Mouse (Mus musculus): ENCODE measurements around the gene Dcdc2a. TPM values are rescaled to one million over a fixed set of nuclear protein-coding genes. Genes with fewer than 3 reads are reported as not detected.

The Dcdc2a gene
- polyA plus RNA-seq, 1 experiment from 2014 or later: 2.2 TPM

- no peaks in the 10 kb centered on the region for H3K27me3 ChIP-seq (ENCODE audit: control insufficient read depth, insufficient read depth, low read length)
- no peak overlapping the region for H3K4me2 ChIP-seq (ENCODE audit: low read depth, severe bottlenecking)
- ATAC-seq (ENCODE audit: insufficient number of reproducible peaks, low FRiP score, low TSS enrichment, low read depth) (no peak), DNase-seq (ENCODE audit: low spot score) (no peak)
- no peak overlapping the region for H3K9ac ChIP-seq (ENCODE audit: low read length)
- H3K4me1 ChIP-seq (ENCODE audit: control insufficient read depth, insufficient read depth, low read length): no peaks in the 10 kb centered on the region
- 91% methylated on average over 6 of the region's 6 CpGs for WGBS
- H3K4me3 ChIP-seq (ENCODE audit: low read depth, low read length): no peak overlapping the region
- H3K27ac ChIP-seq (replicated peaks; ENCODE audit: low read depth, low read length): no peak overlapping the region
- H3K9me3 ChIP-seq (ENCODE audit: control insufficient read depth, low read length): no peaks in the 10 kb centered on the region
- H3K36me3 ChIP-seq (ENCODE audit: control insufficient read depth, insufficient read depth, low read length): no peaks in the 10 kb centered on the region
Observed at GRCm38 (mm10) chr13:25127806-25128205, 72.0 kb downstream of the Dcdc2a start.

GRCm38 (mm10) chr13:25128766-25129165, 73.0 kb downstream of the Dcdc2a start:
- Histone ChIP-seq H3K27me3 (ENCODE audit: control insufficient read depth, insufficient read depth, low read length) (no peaks in the 10 kb centered on the region), H3K36me3 (ENCODE audit: control insufficient read depth, insufficient read depth, low read length) (no peaks in the 10 kb centered on the region), H3K27ac (replicated peaks; ENCODE audit: low read depth, low read length) (no peak overlapping the region), H3K4me1 (ENCODE audit: control insufficient read depth, insufficient read depth, low read length) (no peaks in the 10 kb centered on the region), H3K9ac (ENCODE audit: low read length) (no peak overlapping the region), H3K9me3 (ENCODE audit: control insufficient read depth, low read length) (no peaks in the 10 kb centered on the region), H3K4me3 (ENCODE audit: low read depth, low read length) (no peak overlapping the region), H3K4me2 (ENCODE audit: low read depth, severe bottlenecking) (no peak overlapping the region)
- DNase-seq (ENCODE audit: low spot score) (no peak), ATAC-seq (ENCODE audit: insufficient number of reproducible peaks, low FRiP score, low TSS enrichment, low read depth) (no peak)
- 82% methylated on average over 9 of the region's 9 CpGs for WGBS

- 85% methylated on average over 3 of the region's 3 CpGs for WGBS
- Histone ChIP-seq H3K27ac (replicated peaks; ENCODE audit: low read depth, low read length) (no peak overlapping the region), H3K36me3 (ENCODE audit: control insufficient read depth, insufficient read depth, low read length) (no peaks in the 10 kb centered on the region), H3K9me3 (ENCODE audit: control insufficient read depth, low read length) (no peaks in the 10 kb centered on the region), H3K27me3 (ENCODE audit: control insufficient read depth, insufficient read depth, low read length) (no peaks in the 10 kb centered on the region), H3K4me3 (ENCODE audit: low read depth, low read length) (no peak overlapping the region), H3K4me1 (ENCODE audit: control insufficient read depth, insufficient read depth, low read length) (no peaks in the 10 kb centered on the region), H3K9ac (ENCODE audit: low read length) (no peak overlapping the region), H3K4me2 (ENCODE audit: low read depth, severe bottlenecking) (no peak overlapping the region)
- DNase-seq (ENCODE audit: low spot score): no peak
- no peak for ATAC-seq (ENCODE audit: insufficient number of reproducible peaks, low FRiP score, low TSS enrichment, low read depth)
Observed at GRCm38 (mm10) chr13:25143066-25143465, 87.3 kb downstream of the Dcdc2a start.

GRCm38 (mm10) chr13:25144093-25144492, 88.3 kb downstream of the Dcdc2a start:
- ATAC-seq (ENCODE audit: insufficient number of reproducible peaks, low FRiP score, low TSS enrichment, low read depth) (no peak), DNase-seq (ENCODE audit: low spot score) (no peak)
- H3K27me3 ChIP-seq (ENCODE audit: control insufficient read depth, insufficient read depth, low read length): no peaks in the 10 kb centered on the region
- H3K27ac ChIP-seq (replicated peaks; ENCODE audit: low read depth, low read length): no peak overlapping the region
- no peak overlapping the region for H3K4me3 ChIP-seq (ENCODE audit: low read depth, low read length)
- H3K9ac ChIP-seq (ENCODE audit: low read length): no peak overlapping the region
- no peak overlapping the region for H3K4me2 ChIP-seq (ENCODE audit: low read depth, severe bottlenecking)
- no peaks in the 10 kb centered on the region for H3K36me3 ChIP-seq (ENCODE audit: control insufficient read depth, insufficient read depth, low read length)
- 60% methylated on average over 2 of the region's 2 CpGs for WGBS
- H3K4me1 ChIP-seq (ENCODE audit: control insufficient read depth, insufficient read depth, low read length): no peaks in the 10 kb centered on the region
- no peaks in the 10 kb centered on the region for H3K9me3 ChIP-seq (ENCODE audit: control insufficient read depth, low read length)

- ATAC-seq (ENCODE audit: insufficient number of reproducible peaks, low FRiP score, low TSS enrichment, low read depth) (no peak), DNase-seq (ENCODE audit: low spot score) (no peak)
- Histone ChIP-seq H3K4me1 (ENCODE audit: control insufficient read depth, insufficient read depth, low read length) (no peaks in the 10 kb centered on the region), H3K9ac (ENCODE audit: low read length) (no peak overlapping the region), H3K9me3 (ENCODE audit: control insufficient read depth, low read length) (no peaks in the 10 kb centered on the region), H3K36me3 (ENCODE audit: control insufficient read depth, insufficient read depth, low read length) (no peaks in the 10 kb centered on the region), H3K27ac (replicated peaks; ENCODE audit: low read depth, low read length) (no peak overlapping the region), H3K4me2 (ENCODE audit: low read depth, severe bottlenecking) (no peak overlapping the region), H3K27me3 (ENCODE audit: control insufficient read depth, insufficient read depth, low read length) (no peaks in the 10 kb centered on the region), H3K4me3 (ENCODE audit: low read depth, low read length) (no peak overlapping the region)
- WGBS: 79% methylated on average over 2 of the region's 2 CpGs
Observed at GRCm38 (mm10) chr13:25146232-25146631, 90.4 kb downstream of the Dcdc2a start.

GRCm38 (mm10) chr13:25150154-25150781, 94.5 kb downstream of the Dcdc2a start:
- H3K27ac ChIP-seq (replicated peaks; ENCODE audit: low read depth, low read length): no peak overlapping the region
- no peaks in the 10 kb centered on the region for H3K36me3 ChIP-seq (ENCODE audit: control insufficient read depth, insufficient read depth, low read length)
- no peak overlapping the region for H3K4me2 ChIP-seq (ENCODE audit: low read depth, severe bottlenecking)
- ATAC-seq (ENCODE audit: insufficient number of reproducible peaks, low FRiP score, low TSS enrichment, low read depth): no peak
- no peaks in the 10 kb centered on the region for H3K4me1 ChIP-seq (ENCODE audit: control insufficient read depth, insufficient read depth, low read length)
- WGBS: 27% methylated on average over 17 of the region's 17 CpGs
- no peak for DNase-seq (ENCODE audit: low spot score)
- no peaks in the 10 kb centered on the region for H3K27me3 ChIP-seq (ENCODE audit: control insufficient read depth, insufficient read depth, low read length)
- H3K9me3 ChIP-seq (ENCODE audit: control insufficient read depth, low read length): no peaks in the 10 kb centered on the region
- no peak overlapping the region for H3K9ac ChIP-seq (ENCODE audit: low read length)
- H3K4me3 ChIP-seq (ENCODE audit: low read depth, low read length): no peak overlapping the region

GRCm38 (mm10) chr13:25150861-25151260, 95.1 kb downstream of the Dcdc2a start:
- no peak overlapping the region for H3K9ac ChIP-seq (ENCODE audit: low read length)
- no peak overlapping the region for H3K27ac ChIP-seq (replicated peaks; ENCODE audit: low read depth, low read length)
- no peak overlapping the region for H3K4me2 ChIP-seq (ENCODE audit: low read depth, severe bottlenecking)
- H3K4me1 ChIP-seq (ENCODE audit: control insufficient read depth, insufficient read depth, low read length): no peaks in the 10 kb centered on the region
- H3K9me3 ChIP-seq (ENCODE audit: control insufficient read depth, low read length): no peaks in the 10 kb centered on the region
- H3K36me3 ChIP-seq (ENCODE audit: control insufficient read depth, insufficient read depth, low read length): no peaks in the 10 kb centered on the region
- DNase-seq (ENCODE audit: low spot score): no peak
- 51% methylated on average over 4 of the region's 4 CpGs for WGBS
- ATAC-seq (ENCODE audit: insufficient number of reproducible peaks, low FRiP score, low TSS enrichment, low read depth): no peak
- no peak overlapping the region for H3K4me3 ChIP-seq (ENCODE audit: low read depth, low read length)
- H3K27me3 ChIP-seq (ENCODE audit: control insufficient read depth, insufficient read depth, low read length): no peaks in the 10 kb centered on the region

GRCm38 (mm10) chr13:25159917-25160316, 104.1 kb downstream of the Dcdc2a start:
- no peak overlapping the region for H3K4me2 ChIP-seq (ENCODE audit: low read depth, severe bottlenecking)
- H3K4me3 ChIP-seq (ENCODE audit: low read depth, low read length): no peak overlapping the region
- H3K27me3 ChIP-seq (ENCODE audit: control insufficient read depth, insufficient read depth, low read length): no peaks in the 10 kb centered on the region
- no peak overlapping the region for H3K9ac ChIP-seq (ENCODE audit: low read length)
- no peaks in the 10 kb centered on the region for H3K36me3 ChIP-seq (ENCODE audit: control insufficient read depth, insufficient read depth, low read length)
- H3K4me1 ChIP-seq (ENCODE audit: control insufficient read depth, insufficient read depth, low read length): no peaks in the 10 kb centered on the region
- ATAC-seq (ENCODE audit: insufficient number of reproducible peaks, low FRiP score, low TSS enrichment, low read depth) (no peak), DNase-seq (ENCODE audit: low spot score) (no peak)
- H3K27ac ChIP-seq (replicated peaks; ENCODE audit: low read depth, low read length): no peak overlapping the region
- H3K9me3 ChIP-seq (ENCODE audit: control insufficient read depth, low read length): no peaks in the 10 kb centered on the region
- 62% methylated on average over 2 of the region's 2 CpGs for WGBS

GRCm38 (mm10) chr13:25160804-25161203, 105.0 kb downstream of the Dcdc2a start:
- H3K4me3 ChIP-seq (ENCODE audit: low read depth, low read length): no peak overlapping the region
- no peaks in the 10 kb centered on the region for H3K36me3 ChIP-seq (ENCODE audit: control insufficient read depth, insufficient read depth, low read length)
- no peaks in the 10 kb centered on the region for H3K27me3 ChIP-seq (ENCODE audit: control insufficient read depth, insufficient read depth, low read length)
- H3K9ac ChIP-seq (ENCODE audit: low read length): no peak overlapping the region
- no peak overlapping the region for H3K4me2 ChIP-seq (ENCODE audit: low read depth, severe bottlenecking)
- H3K9me3 ChIP-seq (ENCODE audit: control insufficient read depth, low read length): no peaks in the 10 kb centered on the region
- DNase-seq (ENCODE audit: low spot score) (no peak), ATAC-seq (ENCODE audit: insufficient number of reproducible peaks, low FRiP score, low TSS enrichment, low read depth) (no peak)
- 64% methylated on average over 2 of the region's 2 CpGs for WGBS
- no peaks in the 10 kb centered on the region for H3K4me1 ChIP-seq (ENCODE audit: control insufficient read depth, insufficient read depth, low read length)
- H3K27ac ChIP-seq (replicated peaks; ENCODE audit: low read depth, low read length): no peak overlapping the region

Measured in limb, embryonic 11.5 days (tissue).